Mouse (Mus musculus): ENCODE data around the gene Slc9a4.
A peak's percentile ranks its signal among the peaks of the same experiment; 100 is the strongest.
"Not testable (repeated sequence)": the region's sequence is repeated elsewhere in the genome, so short reads cannot be mapped to it uniquely, and the experiment has no call there.

The Slc9a4 gene

GRCm38 (mm10) chr1:40650803-40651497 is 71.1 kb downstream of the Slc9a4 start:
- no peak for DNase-seq (ENCODE audit: low spot score)

GRCm38 (mm10) chr1:40657035-40657434 is 77.2 kb downstream of the Slc9a4 start:
- no peak for DNase-seq (ENCODE audit: low spot score)

GRCm38 (mm10) chr1:40657978-40658496 is 78.2 kb downstream of the Slc9a4 start:
- peak; percentile 19 for DNase-seq (ENCODE audit: low spot score)

GRCm38 (mm10) chr1:40659017-40659416 is 79.1 kb downstream of the Slc9a4 start:
- DNase-seq (ENCODE audit: low spot score), result no peak

DNA sequence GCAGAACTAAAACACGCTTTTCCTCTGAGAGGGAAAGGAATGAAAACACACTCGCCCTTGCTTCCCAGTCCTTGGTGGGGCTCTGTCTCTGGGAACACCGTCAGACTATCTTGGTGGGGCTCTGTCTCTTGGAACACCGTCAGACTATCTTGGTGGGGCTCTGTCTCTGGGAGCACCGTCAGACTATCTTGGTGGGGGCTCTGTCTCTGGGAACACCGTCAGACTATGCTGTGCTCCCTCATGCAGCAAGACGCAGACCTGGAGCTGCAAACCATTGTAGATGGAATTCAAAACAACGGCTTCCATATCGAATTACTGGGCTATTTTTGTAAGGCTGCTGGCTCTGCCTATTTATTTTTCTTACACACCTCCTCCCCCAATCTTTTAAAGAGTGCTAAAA is 79.6 kb downstream of the Slc9a4 start:
- DNase-seq (ENCODE audit: low spot score), result no peak

GRCm38 (mm10) chr1:40660838-40661237 is 81.0 kb downstream of the Slc9a4 start:
- DNase-seq (ENCODE audit: low spot score), result no peak

GRCm38 (mm10) chr1:40665401-40666370 is 85.8 kb downstream of the Slc9a4 start:
- DNase-seq (ENCODE audit: low spot score), result no peak

GRCm38 (mm10) chr1:40667442-40667841 is 87.6 kb downstream of the Slc9a4 start:
- DNase-seq (ENCODE audit: low spot score), result not testable (repeated sequence)

DNA sequence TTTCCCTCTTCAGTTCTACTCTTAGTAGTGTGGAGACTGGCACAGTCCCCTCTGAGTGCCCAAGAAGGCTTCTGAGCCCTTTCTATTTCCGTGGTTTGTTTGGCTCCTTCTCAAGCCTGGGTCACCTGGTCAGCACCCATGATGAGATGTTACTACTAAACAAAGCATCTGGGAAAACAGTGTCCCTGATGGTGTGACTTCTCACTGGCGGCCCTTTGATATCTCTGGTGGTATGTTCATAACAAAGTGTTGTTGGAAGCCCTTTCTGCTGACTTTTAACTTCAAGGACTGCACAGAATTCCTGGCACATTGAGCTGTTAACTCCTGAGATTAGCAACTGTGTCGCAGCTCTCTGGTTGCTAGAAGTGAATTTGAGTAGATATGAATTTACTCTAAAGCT is 90.1 kb downstream of the Slc9a4 start:
- DNase-seq (ENCODE audit: low spot score), result no peak

DNA sequence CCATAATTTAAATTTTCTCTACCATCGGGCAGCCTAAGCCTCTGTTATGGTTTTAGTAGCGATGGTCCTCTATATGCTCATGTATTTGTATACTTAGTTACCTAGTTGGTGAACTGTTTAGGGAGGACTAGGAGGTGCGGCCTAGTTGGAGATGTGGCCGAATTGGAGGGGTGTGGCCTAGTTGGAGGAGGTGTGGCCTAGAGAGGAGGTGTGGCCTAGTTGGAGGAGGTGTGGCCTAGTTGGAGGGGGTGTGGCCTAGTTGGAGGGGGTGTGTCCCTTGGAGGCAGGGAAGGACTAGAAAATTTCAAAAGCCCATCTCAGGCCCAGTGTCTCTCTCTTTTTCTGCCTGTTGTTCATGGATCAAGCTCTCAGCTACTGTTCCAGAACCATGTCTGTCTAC is 91.6 kb downstream of the Slc9a4 start:
- DNase-seq (ENCODE audit: low spot score), result no peak

DNA sequence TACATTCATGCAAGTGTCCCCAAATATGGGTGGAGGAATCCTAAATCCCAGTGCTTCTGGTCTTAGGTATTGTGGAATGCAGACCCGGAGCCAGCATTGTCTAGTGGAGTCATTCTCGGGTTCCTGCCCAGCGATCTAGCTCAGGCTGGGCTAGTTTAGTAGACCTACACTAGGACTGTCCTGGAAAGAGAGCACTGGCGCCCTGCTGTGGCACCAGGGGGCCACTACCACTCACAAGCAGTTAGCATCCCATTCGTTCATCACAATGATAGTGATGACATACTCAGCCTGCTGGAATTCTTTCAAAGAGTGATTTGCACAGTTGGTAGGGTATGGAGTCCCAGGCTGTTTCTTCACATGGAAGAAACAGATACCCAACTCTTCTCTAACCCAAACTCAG is 97.4 kb downstream of the Slc9a4 start:
- DNase-seq (ENCODE audit: low spot score), result no peak
